Mouse (Mus musculus): ENCODE measurements around the gene Cd79b.

GRCm38 (mm10) chr11:106355382-106356128, 41.0 kb upstream of the Cd79b start:
- TF ChIP-seq CTCF (IDR thresholded peaks at IDR 0.05; ENCODE audit: low read depth, low read length), result no peak
- no peak for TF ChIP-seq GATA1 (IDR thresholded peaks at IDR 0.05; ENCODE audit: borderline replicate concordance, low read length)
